Mouse (Mus musculus) embryonic facial prominence, embryonic 11.5 days (tissue): Measurements from ENCODE around the gene Zbtb8os. TPM values are rescaled to one million over a fixed set of nuclear protein-coding genes. Genes with fewer than 3 reads are reported as not detected.
"Not testable (repeated sequence)": the region's sequence is repeated elsewhere in the genome, so short reads cannot be mapped to it uniquely, and the experiment has no call there.

Source experiments
- ATAC-seq: fragments of 200-750 bp; cut with Nextera tagmentation; replicated peaks from 2 replicates; pipeline ENCODE4 v1.8.0; 2017; ENCODE audit warnings: low read depth; ENCODE audit not compliant: insufficient number of reproducible peaks, low FRiP score, low TSS enrichment
- DNase-seq: peaks from one replicate; pipeline ENCODE4 v3.0.0-alpha.2; 2015; ENCODE audit warnings: low spot score
- H3K27ac ChIP-seq: fragments of 300-500 bp; sonication (generic); replicated peaks from 2 replicates; pipeline ENCODE4 v1.5.1; 2014; ENCODE audit warnings: mild to moderate bottlenecking, low read depth, low read length, control low read depth
- H3K27me3 ChIP-seq: fragments of 300-500 bp; sonication (generic); 2 replicates; pipeline ENCODE4 v1.6.1; 2014; ENCODE audit warnings: mild to moderate bottlenecking, low read length, moderate library complexity, mixed read lengths; ENCODE audit not compliant: control insufficient read depth, insufficient read depth
- H3K36me3 ChIP-seq: fragments of 300-500 bp; sonication (generic); replicated peaks from 2 replicates; pipeline ENCODE4 v1.6.1; 2014; ENCODE audit warnings: low read depth, mild to moderate bottlenecking, low read length, moderate library complexity, mixed read lengths; ENCODE audit not compliant: control insufficient read depth, insufficient read depth
- H3K4me1 ChIP-seq: fragments of 300-500 bp; sonication (generic); 2 replicates; pipeline ENCODE4 v1.6.1; 2014; ENCODE audit warnings: low read length, mixed read lengths; ENCODE audit not compliant: control insufficient read depth, insufficient read depth
- H3K4me2 ChIP-seq: fragments of 300-500 bp; sonication (generic); 2 replicates; pipeline ENCODE4 v1.6.1; 2014; ENCODE audit warnings: low read depth, mild to moderate bottlenecking, control low read depth, low read length, moderate library complexity
- H3K4me3 ChIP-seq: fragments of 300-500 bp; sonication (generic); 2 replicates; pipeline ENCODE4 v1.5.1; 2014; ENCODE audit warnings: low read depth, low read length, control low read depth
- H3K9ac ChIP-seq: fragments of 300-500 bp; sonication (generic); replicated peaks from 2 replicates; pipeline ENCODE4 v1.6.1; 2014; ENCODE audit warnings: mild to moderate bottlenecking, control low read depth, low read length
- H3K9me3 ChIP-seq: fragments of 300-500 bp; sonication (generic); replicated peaks from 2 replicates; pipeline ENCODE4 v1.6.1; 2016; ENCODE audit warnings: mild to moderate bottlenecking, low read length, inconsistent platforms, mixed read lengths; ENCODE audit not compliant: control insufficient read depth
- WGBS: fragments of 180-500 bp; shearing (Covaris S2); extraction: QIAGEN DNeasy Blood & Tissue Kit; methylation state at CpG from one replicate; pipeline ENCODE4 v1.1.7; 2014; 5-methylcytosine and 5-hydroxymethylcytosine counted together
- polyA plus RNA-seq: library from polyadenylated mRNA; unstranded; fragments of >200 nt; fragmentation: Nextera tagmentation; extraction: Ambion mirVana; gene quantifications from 2 replicates; pipeline ENCODE4 v1.2.1, GENCODE M21; 2014

Gene Zbtb8os
- polyA plus RNA-seq, 1 experiment from 2014 or later, result 53.6 TPM

GRCm38 (mm10) chr4:129353176-129353575, 17.7 kb downstream of the Zbtb8os start:
- Histone ChIP-seq H3K36me3 (no peaks in the 10 kb centered on the region), H3K4me2 (no peak overlapping the region), H3K4me3 (no peak overlapping the region), H3K9ac (no peak overlapping the region), H3K27ac (no peak overlapping the region), H3K9me3 (no peaks in the 10 kb centered on the region), H3K4me1 (no peaks in the 10 kb centered on the region), H3K27me3 (no peaks in the 10 kb centered on the region)
- DNase-seq (no peak), ATAC-seq (no peak)
- 86% methylated on average over 12 of the region's 12 CpGs for WGBS

GRCm38 (mm10) chr4:129354236-129354635, 18.7 kb downstream of the Zbtb8os start:
- DNase-seq (no peak), ATAC-seq (no peak)
- Histone ChIP-seq H3K4me3 (no peak overlapping the region), H3K9ac (no peak overlapping the region), H3K27me3 (no peaks in the 10 kb centered on the region), H3K4me2 (no peak overlapping the region), H3K27ac (no peak overlapping the region), H3K36me3 (no peaks in the 10 kb centered on the region), H3K9me3 (no peaks in the 10 kb centered on the region), H3K4me1 (no peaks in the 10 kb centered on the region)
- WGBS, result 83% methylated on average over 15 of the region's 15 CpGs

DNA sequence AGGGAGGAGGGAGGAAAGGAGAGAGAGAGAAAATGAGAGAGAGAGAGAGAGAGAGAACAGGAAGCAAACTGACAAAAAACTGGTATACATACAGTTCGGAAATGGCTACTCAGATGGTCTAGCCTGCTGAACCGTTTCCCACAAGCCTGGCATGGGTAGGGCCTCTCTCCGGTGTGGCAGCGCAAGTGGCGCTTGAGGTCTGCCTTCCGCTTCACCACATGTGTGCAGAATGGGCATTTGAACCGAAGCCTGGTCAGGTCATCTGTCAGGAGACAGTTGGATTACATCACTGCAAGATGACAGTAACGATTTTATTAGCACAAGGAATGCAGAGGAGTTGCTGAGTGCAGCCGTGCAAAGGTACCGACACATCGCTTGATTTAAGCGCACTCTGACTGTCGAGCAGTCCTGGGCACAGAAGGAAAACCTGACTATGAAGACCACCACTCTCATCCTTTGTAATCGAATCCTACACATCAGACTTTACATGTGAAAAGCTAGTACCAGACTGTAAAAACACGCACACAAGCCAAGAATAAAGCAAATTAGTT, 22.2 kb downstream of the Zbtb8os start:
- Histone ChIP-seq H3K27me3 (no peaks in the 10 kb centered on the region), H3K9ac (no peak overlapping the region), H3K4me1 (no peaks in the 10 kb centered on the region), H3K36me3 (no peaks in the 10 kb centered on the region), H3K4me3 (no peak overlapping the region), H3K27ac (no peak overlapping the region), H3K4me2 (no peak overlapping the region), H3K9me3 (no peaks in the 10 kb centered on the region)
- 88% methylated on average over 15 of the region's 15 CpGs for WGBS
- DNase-seq, result no peak
- ATAC-seq, result no peak

DNA sequence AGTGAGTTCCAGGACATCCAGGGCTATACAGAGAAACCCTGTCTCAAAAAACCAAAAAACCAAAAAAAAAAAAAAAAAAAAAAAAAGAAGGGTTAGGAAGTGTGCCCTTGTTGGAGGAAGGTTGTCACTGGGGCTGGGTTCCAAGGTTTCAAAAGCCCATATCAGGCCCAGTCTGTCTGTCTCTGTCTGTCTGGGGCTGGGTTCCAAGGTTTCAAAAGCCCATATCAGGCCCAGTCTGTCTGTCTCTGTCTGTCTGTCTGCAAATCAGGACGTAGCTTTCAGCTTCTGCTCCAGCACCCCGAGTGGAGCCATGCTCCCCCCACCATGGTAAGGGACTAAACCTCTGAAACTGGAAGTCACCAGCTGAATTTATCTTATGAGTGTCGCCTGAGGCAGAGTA, 26.7 kb downstream of the Zbtb8os start:
- not testable (repeated sequence) for H3K27me3 ChIP-seq, H3K27ac ChIP-seq, H3K4me2 ChIP-seq, H3K9ac ChIP-seq, H3K36me3 ChIP-seq, H3K4me1 ChIP-seq, ATAC-seq, H3K4me3 ChIP-seq, DNase-seq, H3K9me3 ChIP-seq
- WGBS, result 80% methylated on average over 3 of the region's 3 CpGs

- no peaks in the 10 kb centered on the region for H3K9me3 ChIP-seq
- H3K4me1 ChIP-seq, result no peaks in the 10 kb centered on the region
- no peaks in the 10 kb centered on the region for H3K36me3 ChIP-seq
- 78% methylated on average over 5 of the region's 5 CpGs for WGBS
- H3K4me2 ChIP-seq, result no peak overlapping the region
- H3K9ac ChIP-seq, result no peak overlapping the region
- no peak overlapping the region for H3K27ac ChIP-seq
- ATAC-seq (no peak), DNase-seq (no peak)
- H3K4me3 ChIP-seq, result no peak overlapping the region
- H3K27me3 ChIP-seq, result no peaks in the 10 kb centered on the region
Measured at GRCm38 (mm10) chr4:129362771-129363170, 27.3 kb downstream of the Zbtb8os start.

- Histone ChIP-seq H3K27ac (no peak overlapping the region), H3K9me3 (no peaks in the 10 kb centered on the region), H3K9ac (no peak overlapping the region), H3K4me1 (no peaks in the 10 kb centered on the region), H3K36me3 (no peaks in the 10 kb centered on the region), H3K4me3 (no peak overlapping the region), H3K27me3 (no peaks in the 10 kb centered on the region), H3K4me2 (no peak overlapping the region)
- WGBS, result 92% methylated on average over 9 of the region's 9 CpGs
- ATAC-seq (no peak), DNase-seq (no peak)
Measured at GRCm38 (mm10) chr4:129363463-129363862, 28.0 kb downstream of the Zbtb8os start.

DNA sequence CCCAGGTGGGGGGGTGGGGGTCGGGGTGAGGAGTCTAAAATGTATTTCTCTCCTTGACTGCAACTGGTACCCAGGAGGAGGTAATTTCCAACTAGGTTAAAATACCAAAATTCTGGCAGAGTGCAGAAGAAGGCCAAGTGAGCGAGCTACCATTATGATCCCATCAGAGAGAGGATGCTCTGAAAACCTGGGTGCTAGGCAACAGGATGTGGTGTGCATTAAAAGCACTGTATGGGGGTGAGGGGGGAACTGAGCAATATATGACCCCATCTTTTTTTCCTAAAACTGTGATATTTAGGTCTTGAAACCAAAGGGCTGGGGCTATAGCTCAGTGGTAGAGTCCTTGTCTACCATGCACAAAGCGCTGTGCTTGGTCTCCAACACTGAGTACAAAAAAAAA, 28.9 kb downstream of the Zbtb8os start:
- Histone ChIP-seq H3K9ac (no peak overlapping the region), H3K27ac (no peak overlapping the region), H3K4me3 (no peak overlapping the region), H3K36me3 (no peaks in the 10 kb centered on the region), H3K9me3 (no peaks in the 10 kb centered on the region), H3K27me3 (no peaks in the 10 kb centered on the region), H3K4me1 (no peaks in the 10 kb centered on the region), H3K4me2 (no peak overlapping the region)
- WGBS, result 82% methylated on average over 3 of the region's 3 CpGs
- DNase-seq (no peak), ATAC-seq (no peak)

DNA sequence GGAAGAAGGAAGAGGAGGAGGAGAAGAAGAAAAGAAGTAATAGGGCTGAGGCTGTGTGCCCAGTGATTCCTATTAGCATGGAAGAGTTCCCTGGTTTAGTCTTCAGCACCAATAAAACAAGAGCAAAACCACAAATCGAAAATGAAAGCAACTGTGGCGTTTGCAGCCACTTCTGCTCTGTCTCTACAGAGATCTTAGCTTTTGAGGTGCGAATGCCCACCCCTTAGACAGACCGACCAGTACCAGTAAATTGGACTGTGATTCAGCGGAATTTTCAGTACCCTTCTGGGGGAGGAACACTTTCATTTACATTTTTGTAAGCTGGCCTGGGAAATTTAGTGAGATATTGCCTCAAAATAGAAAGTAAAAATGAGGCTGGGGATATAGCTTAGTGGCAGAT, 29.7 kb downstream of the Zbtb8os start:
- Histone ChIP-seq H3K27me3 (no peaks in the 10 kb centered on the region), H3K9ac (no peak overlapping the region), H3K27ac (no peak overlapping the region), H3K9me3 (no peaks in the 10 kb centered on the region), H3K4me1 (no peaks in the 10 kb centered on the region), H3K4me3 (no peak overlapping the region), H3K36me3 (no peaks in the 10 kb centered on the region), H3K4me2 (no peak overlapping the region)
- DNase-seq, result no peak
- WGBS, result 86% methylated on average over 5 of the region's 5 CpGs
- no peak for ATAC-seq
